Mouse (Mus musculus) heart, adult 2 months (tissue): Measurements from ENCODE around the gene Lmln.

ENCODE experiments used
- CTCF ChIP-seq: fragments of 200-600 bp; IDR thresholded peaks from 2 replicates; pipeline ENCODE4 v1.8.1; 2022; ENCODE audit warnings: antibody characterized with exemption, mild to moderate bottlenecking, moderate library complexity
- EP300 ChIP-seq: fragments of 200-500 bp; IDR thresholded peaks from 2 replicates; pipeline ENCODE4 v1.6.1; 2011; ENCODE audit warnings: low read depth, low read length, control low read depth; ENCODE audit not compliant: insufficient read depth
- POLR2A ChIP-seq: fragments of 200-500 bp; IDR thresholded peaks from 2 replicates; pipeline ENCODE4 v1.6.1; 2011; ENCODE audit warnings: mild to moderate bottlenecking, low read depth, low read length, control low read depth; ENCODE audit not compliant: insufficient read depth

DNA sequence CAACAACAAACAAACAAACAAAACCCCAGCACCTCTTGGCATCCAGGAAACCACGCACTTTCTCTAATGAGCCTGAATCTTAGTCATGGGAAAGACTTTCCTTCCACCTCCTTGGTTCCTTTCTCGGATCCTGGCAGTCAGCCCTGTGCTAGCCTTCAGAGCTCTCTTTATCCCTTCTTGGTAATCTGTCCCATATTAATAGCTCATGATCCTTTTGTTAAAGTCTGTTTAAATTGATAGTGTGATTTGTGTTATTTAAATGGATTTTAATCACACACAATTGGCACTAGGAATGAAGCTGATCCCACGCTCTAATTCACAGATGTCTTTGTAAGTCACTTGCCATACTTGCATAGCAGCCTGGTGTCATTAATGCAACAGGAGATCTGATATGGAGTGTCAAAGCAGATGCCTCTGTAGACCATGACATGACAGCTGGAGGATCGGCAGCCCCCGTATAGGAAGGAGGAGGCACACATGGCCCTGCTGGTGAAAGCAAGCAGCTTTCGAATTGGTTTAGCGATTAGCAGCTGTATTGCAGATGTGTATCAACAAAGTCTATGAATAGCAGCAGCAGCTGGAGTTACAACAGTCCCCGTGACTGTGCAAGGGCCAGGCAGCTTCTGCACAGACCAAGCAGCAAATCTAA is 37.7 kb upstream of the Lmln start:
- no peak for TF ChIP-seq POLR2A
- TF ChIP-seq CTCF, result no peak
- no peak for TF ChIP-seq EP300
